Mouse (Mus musculus) adrenal gland, postnatal 36 days (tissue): ENCODE measurements around the gene Ret. TPM values are rescaled to one million over a fixed set of nuclear protein-coding genes. Genes with fewer than 3 reads are reported as not detected.

Experiments
- DNase-seq, 2 experiments: peaks; one replicate each; pipeline ENCODE4 v3.0.0; 2021; ENCODE audit warnings: mixed read lengths in 1 of 2
- total RNA-seq, 2 experiments: library from RNA; stranded (reverse); gene quantifications; 2 replicates each; pipeline ENCODE4 v1.2.3; 2021

The Ret gene
- total RNA-seq, 2 experiments from 2014 or later, result 1.5 to 4.7 TPM

GRCm38 (mm10) chr6:118111810-118112209 lies 85.7 kb downstream of the Ret start:
- no peak for DNase-seq

Other genes starting within 250 kb of the Ret start
- gene Rasgef1a, start 186.3 kb downstream of the Ret start, total RNA-seq, result under 1 TPM; 0.13 to 0.33 TPM
- gene Csgalnact2, start 58.6 kb downstream of the Ret start, total RNA-seq, result 10 to 100 TPM; 18.2 to 23.2 TPM
- gene Bms1, start 221.8 kb upstream of the Ret start, total RNA-seq, result 10 to 100 TPM; 30.7 to 32.9 TPM